Mouse (Mus musculus) Patski (cell line): ENCODE results near the gene Chga. TPM values are rescaled to one million over a fixed set of nuclear protein-coding genes. Genes with fewer than 3 reads are reported as not detected.
A peak's percentile ranks its signal among the peaks of the same experiment; 100 is the strongest.

Experiments used
- ATAC-seq: fragments of 100-300 bp; one replicate; pipeline ENCODE4 v1.8.0; 2021
- CTCF ChIA-PET: fragments of 350-600 bp; sonication (Branson Sonifier 250); formaldehyde crosslinking; loops from one replicate; lab custom pipeline; 2022; ENCODE audit warnings: inconsistent platforms; lab: Charles Lee
- POLR2A ChIA-PET: fragments of 350-600 bp; sonication (Branson Sonifier 250); formaldehyde crosslinking; loops from one replicate; lab custom pipeline; 2022; ENCODE audit warnings: antibody characterized with exemption, inconsistent platforms; lab: Charles Lee
- DNase-seq: peaks from one replicate; pipeline ENCODE4 v3.0.0-alpha.2; 2011; ENCODE audit warnings: low read depth, low spot score
- H3K27me3 ChIP-seq: fragments of 371-371 bp; one replicate; pipeline ENCODE4 v1.5.1; 2021
- CTCF ChIP-seq: fragments of 100-300 bp; IDR thresholded peaks from one replicate; pipeline ENCODE4 v1.5.1; 2021
- in situ Hi-C: fragments of 300-500 bp; cut with MboI; formaldehyde crosslinking; loops from 3 replicates; pipeline ENCODE4 v1.11.1; 2018; ENCODE audit warnings: low pct_unique_long_range_greater_than_20kb, mixed read lengths
- polyA plus RNA-seq: library from polyadenylated mRNA; unstranded; gene quantifications from one replicate; pipeline ENCODE4 v1.2.3, GENCODE M21; 2021

Gene Chga
- polyA plus RNA-seq, 1 experiment from 2014 or later, result 0.08 TPM

DNA sequence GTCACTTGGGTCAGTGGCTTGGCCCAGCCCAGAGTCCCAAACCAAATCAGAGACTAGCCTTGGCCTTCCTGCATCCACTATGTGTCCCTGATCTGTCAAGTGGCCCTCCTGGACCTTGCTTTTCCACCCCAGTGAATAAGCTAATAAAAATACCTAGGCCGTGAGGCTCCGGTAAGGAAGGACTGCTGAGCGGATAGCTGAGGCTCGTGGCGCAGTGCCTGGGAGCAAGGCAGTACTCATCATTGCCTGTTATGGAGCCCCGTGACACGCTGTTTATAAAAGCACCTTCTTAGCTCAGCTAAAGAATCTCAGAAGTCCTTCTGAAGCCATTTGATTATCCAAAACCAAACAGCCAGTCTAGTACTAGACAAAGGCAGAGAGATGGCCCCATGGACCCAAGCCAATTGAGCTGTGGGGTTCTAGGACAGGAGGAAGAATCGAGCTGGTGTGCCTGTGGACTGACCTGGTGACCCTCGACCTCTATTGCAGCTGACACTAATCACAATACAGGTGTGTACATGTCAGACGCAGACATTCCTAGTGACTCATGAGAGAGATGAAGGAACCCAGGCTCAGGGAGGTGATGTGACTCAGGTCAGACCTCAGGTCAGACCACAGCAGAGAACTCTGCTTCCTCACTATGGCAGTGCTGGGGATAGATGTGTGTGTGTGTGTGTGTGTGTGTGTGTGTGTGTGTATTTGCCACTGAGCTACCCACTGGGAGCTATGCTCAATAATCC is 22.1 kb downstream of the Chga start:
- no peaks in the 10 kb centered on the region for H3K27me3 ChIP-seq
- CTCF ChIA-PET, result interaction anchor here (0.7 to 1.4 kb wide), 7 partner anchors 9 to 143 kb away, joined by 3 to 5 read pairs (median 3); no protein-coding TSS in a partner anchor
- POLR2A ChIA-PET, result no interaction called here
- DNase-seq (no peak), ATAC-seq (no peak)
- in situ Hi-C loops, result loop anchor here (5.0 kb wide), 1 partner anchor 130 kb away; no protein-coding TSS in a partner anchor
- TF ChIP-seq CTCF, result no peak

- H3K27me3 ChIP-seq, result no peaks in the 10 kb centered on the region
- DNase-seq (no peak), ATAC-seq (no peak)
- ChIA-PET POLR2A (no interaction called here), CTCF (interaction anchor here (0.7 to 2.5 kb wide), 12 partner anchors 51 to 155 kb away, joined by 3 to 7 read pairs (median 3); no protein-coding TSS in a partner anchor)
- TF ChIP-seq CTCF, result no peak
- in situ Hi-C loops, result loop anchor here (5.0 kb wide), 1 partner anchor 128 kb away; no protein-coding TSS in a partner anchor
These were observed 24.3 kb downstream of the Chga start for GRCm38 (mm10) chr12:102579041-102579440.

- ChIA-PET POLR2A (no interaction called here), CTCF (interaction anchor here (1.0 kb wide), 2 partner anchors 124 to 126 kb away, joined by 3 read pairs; no protein-coding TSS in a partner anchor)
- H3K27me3 ChIP-seq, result no peaks in the 10 kb centered on the region
- no peak for TF ChIP-seq CTCF
- in situ Hi-C loops, result no loop called here
- DNase-seq (no peak), ATAC-seq (no peak)
These were observed 26.9 kb downstream of the Chga start for GRCm38 (mm10) chr12:102581579-102582196.

DNA sequence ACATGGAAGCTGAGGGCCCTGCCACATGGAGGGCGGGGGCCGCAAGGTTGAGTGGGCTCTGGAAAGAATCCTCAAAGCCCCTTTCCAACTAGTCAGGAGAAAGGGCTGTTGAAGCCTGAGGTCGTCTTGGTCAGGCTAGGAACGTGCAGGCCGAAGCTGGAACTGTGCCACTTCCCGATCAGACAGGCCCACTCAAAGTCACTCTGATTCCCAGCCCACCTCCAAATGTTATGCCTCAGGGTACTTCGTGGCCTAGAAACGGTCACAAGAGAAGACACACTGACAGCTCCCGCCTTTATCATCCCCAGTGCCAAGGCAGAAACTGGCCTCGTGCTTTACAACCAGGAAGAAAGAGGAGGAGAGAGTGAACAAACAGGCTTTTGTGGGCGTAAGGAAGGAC is 27.7 kb downstream of the Chga start:
- CTCF ChIA-PET, result interaction anchor here (1.0 kb wide), 2 partner anchors 123 to 126 kb away, joined by 3 read pairs; no protein-coding TSS in a partner anchor
- POLR2A ChIA-PET, result no interaction called here
- TF ChIP-seq CTCF, result no peak
- ATAC-seq (no peak), DNase-seq (no peak)
- in situ Hi-C loops, result no loop called here
- H3K27me3 ChIP-seq, result no peaks in the 10 kb centered on the region

DNA sequence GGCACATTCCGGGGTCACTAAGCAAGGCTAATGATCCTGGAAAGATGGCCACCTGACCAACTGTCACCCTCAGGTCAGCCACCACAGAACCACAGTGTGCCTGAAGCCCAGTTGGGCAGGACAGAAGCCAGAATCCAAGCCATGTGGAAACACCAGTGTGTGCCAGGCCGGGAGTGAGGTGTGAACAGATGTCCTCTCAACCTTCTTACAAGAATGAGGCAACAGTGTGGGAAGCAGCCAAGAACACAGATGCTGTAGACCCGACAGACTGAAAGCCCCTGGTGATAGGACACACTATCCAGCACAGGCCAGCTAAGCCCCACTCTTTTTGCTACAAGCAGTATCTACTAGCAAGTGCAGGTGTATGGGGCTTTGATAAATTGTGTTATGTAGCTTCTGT is 30.6 kb downstream of the Chga start:
- DNase-seq (no peak), ATAC-seq (no peak)
- POLR2A ChIA-PET, result no interaction called here
- no peak for TF ChIP-seq CTCF
- H3K27me3 ChIP-seq, result no peaks in the 10 kb centered on the region
- CTCF ChIA-PET, result interaction anchor here (1.1 to 1.4 kb wide), 3 partner anchors 9 to 120 kb away, joined by 3 to 5 read pairs (median 4); no protein-coding TSS in a partner anchor
- in situ Hi-C loops, result no loop called here

DNA sequence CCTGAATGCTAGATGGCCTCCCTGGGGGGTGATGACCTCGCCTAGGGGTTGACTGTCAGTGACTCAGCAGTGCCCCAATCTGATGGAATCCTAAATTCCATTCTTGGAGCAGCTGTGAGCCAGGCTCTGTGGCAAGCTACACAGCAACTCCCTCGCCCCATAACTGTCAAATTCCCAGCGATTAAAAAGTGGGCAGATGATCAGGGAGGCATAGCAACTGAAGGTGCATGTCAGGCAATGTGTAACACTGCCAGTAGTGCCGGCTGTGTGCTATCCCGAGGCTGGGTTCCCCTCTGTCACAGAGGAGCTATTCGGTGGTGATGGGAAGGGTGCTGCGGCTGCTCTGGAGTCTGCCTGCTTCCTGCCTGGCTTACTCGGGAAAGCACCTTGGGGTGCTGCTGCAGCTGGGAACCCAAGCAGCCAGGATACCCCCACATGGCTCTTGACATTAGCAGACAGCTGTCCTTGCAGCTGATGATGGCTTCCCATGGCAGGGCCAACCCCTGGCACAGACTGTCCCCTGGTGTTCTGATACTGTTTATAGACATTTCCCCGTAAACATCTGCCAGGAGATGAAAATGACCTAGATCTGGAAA is 31.6 kb downstream of the Chga start:
- no peaks in the 10 kb centered on the region for H3K27me3 ChIP-seq
- in situ Hi-C loops, result no loop called here
- DNase-seq, result peak; percentile 73
- peak; percentile 78 for ATAC-seq
- TF ChIP-seq CTCF, result no peak
- POLR2A ChIA-PET, result interaction anchor here (0.6 kb wide), 1 partner anchor 51 kb away, joined by 3 read pairs; no protein-coding TSS in a partner anchor
- CTCF ChIA-PET, result interaction anchor here (1.1 kb wide), 1 partner anchor 119 kb away, joined by 4 read pairs; no protein-coding TSS in a partner anchor

DNA sequence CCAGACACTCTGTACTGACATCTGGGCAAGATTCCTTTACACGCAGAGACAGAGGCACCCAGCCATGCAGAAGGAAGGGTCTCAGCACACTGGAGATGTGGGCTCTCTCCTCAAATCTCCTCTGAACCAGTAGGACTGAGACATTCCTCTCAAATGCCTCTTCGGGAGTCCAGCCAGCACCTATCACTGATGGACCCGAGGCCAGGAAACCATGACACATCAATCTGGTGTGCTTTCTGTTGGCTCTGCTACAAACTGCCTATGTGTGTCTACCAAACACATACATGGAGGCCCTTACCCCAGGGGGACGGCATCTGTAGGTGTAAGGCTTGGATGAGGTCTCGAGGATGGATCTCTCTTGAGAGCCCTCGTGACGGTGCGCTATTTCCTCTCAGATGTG is 32.3 kb downstream of the Chga start:
- CTCF ChIA-PET, result no interaction called here
- in situ Hi-C loops, result no loop called here
- POLR2A ChIA-PET, result no interaction called here
- H3K27me3 ChIP-seq, result no peaks in the 10 kb centered on the region
- no peak for ATAC-seq
- no peak for TF ChIP-seq CTCF
- no peak for DNase-seq

GRCm38 (mm10) chr12:102590711-102591360 is 36.1 kb downstream of the Chga start:
- POLR2A ChIA-PET, result no interaction called here
- TF ChIP-seq CTCF, result no peak
- peak; percentile 36 for ATAC-seq

GRCm38 (mm10) chr12:102593699-102594098 is 38.9 kb downstream of the Chga start:
- ChIA-PET CTCF (no interaction called here), POLR2A (no interaction called here)
- H3K27me3 ChIP-seq, result no peaks in the 10 kb centered on the region
- ATAC-seq (peak; percentile 74), DNase-seq (peak; percentile 94)
- TF ChIP-seq CTCF, result no peak
- in situ Hi-C loops, result no loop called here

More at GRCm38 (mm10) chr12:102590711-102591360, 36.1 kb downstream of the Chga start:
- CTCF ChIA-PET, result no interaction called here
- peak; percentile 48 for DNase-seq
- no peaks in the 10 kb centered on the region for H3K27me3 ChIP-seq
- in situ Hi-C loops, result no loop called here

GRCm38 (mm10) chr12:102594627-102595026 is 39.9 kb downstream of the Chga start:
- DNase-seq (no peak), ATAC-seq (no peak)
- ChIA-PET CTCF (no interaction called here), POLR2A (no interaction called here)
- in situ Hi-C loops, result no loop called here
- TF ChIP-seq CTCF, result no peak
- H3K27me3 ChIP-seq, result no peaks in the 10 kb centered on the region
